Mouse (Mus musculus): ENCODE data around the gene Hectd1.
A peak's percentile ranks its signal among the peaks of the same experiment; 100 is the strongest.

Gene Hectd1

GRCm38 (mm10) chr12:51843576-51844520 is 14.5 kb upstream of the Hectd1 start:
- DNase-seq (ENCODE audit: low spot score in 2 of 2), result no peak

GRCm38 (mm10) chr12:51842081-51842864 is 12.9 kb upstream of the Hectd1 start:
- no peak for DNase-seq (ENCODE audit: low spot score in 2 of 2)

- no peak for DNase-seq (ENCODE audit: low spot score in 2 of 2)
Measured at GRCm38 (mm10) chr12:51839856-51840255, 10.5 kb upstream of the Hectd1 start.

GRCm38 (mm10) chr12:51835219-51835618 is 5.9 kb upstream of the Hectd1 start:
- DNase-seq (ENCODE audit: low spot score in 2 of 2), result no peak

- DNase-seq (ENCODE audit: low spot score in 2 of 2), result no peak
Measured at GRCm38 (mm10) chr12:51831931-51832330, 2.6 kb upstream of the Hectd1 start.

- DNase-seq (ENCODE audit: low spot score in 2 of 2), result no peak
Measured at GRCm38 (mm10) chr12:51831296-51831695, 2.0 kb upstream of the Hectd1 start.

GRCm38 (mm10) chr12:51830671-51831070 is 1.3 kb upstream of the Hectd1 start:
- no peak for DNase-seq (ENCODE audit: low spot score in 2 of 2)

- DNase-seq (ENCODE audit: low spot score in 2 of 2), result no peak
Measured at GRCm38 (mm10) chr12:51830077-51830402, 704 bp upstream of the Hectd1 start.

GRCm38 (mm10) chr12:51828716-51829289 is 533 bp downstream of the Hectd1 start:
- peak; percentile 61 to 68 for DNase-seq (ENCODE audit: low spot score in 2 of 2)

GRCm38 (mm10) chr12:51827958-51828650 is 1.2 kb downstream of the Hectd1 start:
- DNase-seq (ENCODE audit: low spot score in 2 of 2), result no peak

- no peak for DNase-seq (ENCODE audit: low spot score in 2 of 2)
Measured at GRCm38 (mm10) chr12:51825338-51825737, 4.0 kb downstream of the Hectd1 start.

- no peak for DNase-seq (ENCODE audit: low spot score in 2 of 2)
Measured at GRCm38 (mm10) chr12:51823311-51823710, 6.0 kb downstream of the Hectd1 start.

- no peak for DNase-seq (ENCODE audit: low spot score in 2 of 2)
Measured at GRCm38 (mm10) chr12:51822861-51823260, 6.5 kb downstream of the Hectd1 start.

- DNase-seq (ENCODE audit: low spot score in 2 of 2), result peak in 1 of 2 experiments; percentile 25
Measured at GRCm38 (mm10) chr12:51822236-51822635, 7.1 kb downstream of the Hectd1 start.

- no peak for DNase-seq (ENCODE audit: low spot score in 2 of 2)
Measured at GRCm38 (mm10) chr12:51821256-51821655, 8.1 kb downstream of the Hectd1 start.

- no peak for DNase-seq (ENCODE audit: low spot score in 2 of 2)
Measured at GRCm38 (mm10) chr12:51819951-51820498, 9.3 kb downstream of the Hectd1 start.

GRCm38 (mm10) chr12:51817815-51818613 is 11.3 kb downstream of the Hectd1 start:
- DNase-seq (ENCODE audit: low spot score in 2 of 2), result no peak

- no peak for DNase-seq (ENCODE audit: low spot score in 2 of 2)
Measured at GRCm38 (mm10) chr12:51811388-51812140, 17.8 kb downstream of the Hectd1 start.

GRCm38 (mm10) chr12:51810564-51810963 is 18.8 kb downstream of the Hectd1 start:
- DNase-seq (ENCODE audit: low spot score in 2 of 2), result no peak

- DNase-seq (ENCODE audit: low spot score in 2 of 2), result peak in 1 of 2 experiments; percentile 16
Measured at GRCm38 (mm10) chr12:51784842-51785241, 44.5 kb downstream of the Hectd1 start.
